Mouse (Mus musculus): ENCODE measurements around the gene Ebf1.

DNA sequence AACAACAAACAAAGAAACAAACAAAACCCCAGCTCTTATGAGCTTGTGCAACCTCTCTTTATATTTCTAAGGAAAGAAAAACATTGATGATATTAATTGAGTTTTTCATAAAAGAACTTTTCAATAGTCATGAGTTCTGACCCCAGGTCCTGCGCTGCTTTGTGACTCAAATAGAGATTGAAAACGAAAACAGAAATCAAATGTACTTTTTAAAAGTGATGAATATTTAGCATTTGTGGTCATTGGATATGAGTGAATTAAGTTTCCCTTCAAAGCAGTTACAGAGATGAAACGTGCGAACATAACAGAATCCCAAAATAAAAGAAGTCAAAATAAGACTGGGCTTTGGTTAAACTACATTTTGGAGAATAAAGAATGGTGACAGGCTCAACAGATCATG, 271.3 kb downstream of the Ebf1 start:
- no peak for TF ChIP-seq GATA1 (IDR thresholded peaks at IDR 0.05; ENCODE audit: low read length)
- TF ChIP-seq TAL1 (IDR thresholded peaks at IDR 0.05; ENCODE audit: low read length) = no peak

Data from erythroblast, embryonic 14.5 days (primary cell).